Mouse (Mus musculus) heart, adult 2 months (tissue): Measurements from ENCODE around the gene Ckb. TPM values are rescaled to one million over a fixed set of nuclear protein-coding genes. Genes with fewer than 3 reads are reported as not detected.

Experiments used
- DNase-seq, 2 experiments: peaks; one replicate each; pipeline ENCODE4 v3.0.0; 2021
- H3K27ac ChIP-seq: fragments of 200-600 bp; 2 replicates; pipeline ENCODE4 v1.8.1; 2022
- H3K27me3 ChIP-seq: fragments of 200-500 bp; 2 replicates; pipeline ENCODE4 v1.6.1; 2012; ENCODE audit warnings: mild to moderate bottlenecking, low read length, inconsistent platforms, mixed read lengths; ENCODE audit not compliant: control insufficient read depth, insufficient read depth
- H3K36me3 ChIP-seq: fragments of 200-500 bp; 2 replicates; pipeline ENCODE4 v1.6.1; 2012; ENCODE audit warnings: low read length, inconsistent platforms; ENCODE audit not compliant: control insufficient read depth, insufficient read depth
- H3K4me1 ChIP-seq: fragments of 200-500 bp; 2 replicates; pipeline ENCODE4 v1.6.1; 2011; ENCODE audit warnings: low read length; ENCODE audit not compliant: control insufficient read depth, insufficient read depth
- H3K4me3 ChIP-seq: fragments of 200-600 bp; 2 replicates; pipeline ENCODE4 v1.8.1; 2022
- H3K79me2 ChIP-seq: fragments of 200-500 bp; replicated peaks from 2 replicates; pipeline ENCODE4 v1.6.1; 2012; ENCODE audit warnings: mild to moderate bottlenecking, inconsistent platforms, low read length, moderate library complexity, mixed read lengths; ENCODE audit not compliant: control insufficient read depth, insufficient read depth
- H3K9ac ChIP-seq: fragments of 200-500 bp; 2 replicates; pipeline ENCODE4 v1.6.1; 2012; ENCODE audit warnings: low read depth, mild to moderate bottlenecking, control low read depth, inconsistent platforms, low read length, mixed read lengths
- CTCF ChIP-seq: fragments of 200-600 bp; IDR thresholded peaks from 2 replicates; pipeline ENCODE4 v1.8.1; 2022; ENCODE audit warnings: antibody characterized with exemption, mild to moderate bottlenecking, moderate library complexity
- EP300 ChIP-seq: fragments of 200-500 bp; IDR thresholded peaks from 2 replicates; pipeline ENCODE4 v1.6.1; 2011; ENCODE audit warnings: low read depth, low read length, control low read depth; ENCODE audit not compliant: insufficient read depth
- POLR2A ChIP-seq: fragments of 200-500 bp; IDR thresholded peaks from 2 replicates; pipeline ENCODE4 v1.6.1; 2011; ENCODE audit warnings: mild to moderate bottlenecking, low read depth, low read length, control low read depth; ENCODE audit not compliant: insufficient read depth
- WGBS: fragments of 180-500 bp; shearing (Covaris S2); methylation state at CpG from one replicate; pipeline ENCODE4 v1.1.7; 2018; 5-methylcytosine and 5-hydroxymethylcytosine counted together
- intact Hi-C: fragments of 180-260 bp; cut with DNase I; formaldehyde crosslinking; loops from one replicate; pipeline ENCODE4 v1.15.1; 2025
- polyA plus RNA-seq: library from polyadenylated mRNA; depleted of rRNA; stranded (reverse); fragments of >200 nt; gene quantifications from 2 replicates; pipeline ENCODE4 v1.2.3, GENCODE M21; 2012
- total RNA-seq, 2 experiments: library from RNA; stranded (reverse); gene quantifications; 2 replicates each; pipeline ENCODE4 v1.2.3; 2021

The Ckb gene
- total and polyA plus RNA-seq, 3 experiments: 65.3 to 120 (median 81.4) TPM

DNA sequence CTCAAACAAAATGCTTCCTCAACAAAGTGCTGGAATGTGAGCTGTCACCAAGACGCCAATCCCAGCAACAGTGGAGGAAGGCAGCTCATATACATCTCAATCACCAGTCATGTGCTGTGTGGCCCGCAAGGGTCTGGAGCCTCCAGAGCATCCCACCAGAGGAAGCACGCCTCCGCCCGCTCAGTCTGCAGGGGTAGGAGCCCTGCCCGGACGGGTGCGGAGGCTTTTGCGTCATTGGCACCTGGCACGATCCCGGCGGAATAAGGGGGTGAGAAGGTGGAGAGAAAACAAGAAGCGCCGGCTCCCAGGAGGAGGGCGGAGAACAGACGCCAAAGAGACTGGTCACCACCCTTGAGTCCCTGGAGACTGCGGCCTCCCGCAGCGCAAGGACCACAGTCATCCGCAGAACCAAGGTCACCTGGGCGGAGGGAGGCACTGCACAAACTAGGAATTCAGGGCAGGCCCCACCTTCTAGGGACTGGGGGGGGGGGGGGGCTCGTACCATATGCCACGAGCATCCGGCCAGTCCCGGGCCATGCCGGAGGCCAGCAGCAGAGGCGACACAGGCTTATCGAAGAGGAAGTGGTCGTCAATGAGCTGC, 1.7 kb downstream of the Ckb start:
- peak overlapping the region; percentile 67 for H3K4me3 ChIP-seq
- no peaks in the 10 kb centered on the region for H3K36me3 ChIP-seq
- peak overlapping the region; percentile 79 for H3K9ac ChIP-seq
- H3K4me1 ChIP-seq: peaks cover 12% of the 10 kb centered on the region
- H3K27ac ChIP-seq: peak overlapping the region; percentile 99
- H3K79me2 ChIP-seq: no peaks in the 10 kb centered on the region
- intact Hi-C loops: no loop called here
- TF ChIP-seq POLR2A: no peak
- no peak for TF ChIP-seq EP300
- TF ChIP-seq CTCF: no peak
- DNase-seq: peak in 1 of 2 experiments; percentile 58
- no peaks in the 10 kb centered on the region for H3K27me3 ChIP-seq
- WGBS: 29% methylated on average over 28 of the region's 29 CpGs

DNA sequence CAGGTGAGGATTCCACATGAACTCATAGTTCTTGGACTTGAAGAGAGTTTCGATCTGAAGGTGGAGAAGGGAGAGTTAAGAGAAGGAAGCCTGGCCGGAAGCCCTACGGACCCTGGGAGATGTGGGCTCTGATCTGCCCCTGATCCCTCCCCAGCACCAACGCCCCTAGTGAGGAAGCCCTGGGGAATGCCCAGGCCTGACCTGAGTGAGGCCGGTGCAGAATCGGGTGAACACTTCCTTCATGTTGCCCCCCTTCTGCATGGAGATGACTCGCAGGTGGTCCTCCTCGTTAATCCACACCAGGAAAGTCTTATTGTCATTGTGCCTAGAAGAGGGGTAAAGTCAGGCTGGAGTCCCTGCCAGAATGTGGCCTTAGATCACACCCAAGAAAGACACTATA, 2.2 kb downstream of the Ckb start:
- Histone ChIP-seq H3K4me3 (no peak overlapping the region), H3K27ac (peak overlapping the region; percentile 99; the same call in 1 of the 2 replicates), H3K27me3 (no peaks in the 10 kb centered on the region), H3K4me1 (peaks cover 13% of the 10 kb centered on the region), H3K9ac (no peak overlapping the region), H3K79me2 (no peaks in the 10 kb centered on the region), H3K36me3 (no peaks in the 10 kb centered on the region)
- WGBS: 68% methylated on average over 8 of the region's 8 CpGs
- no peak for TF ChIP-seq EP300
- no peak for TF ChIP-seq CTCF
- no peak for TF ChIP-seq POLR2A
- no peak for DNase-seq
- intact Hi-C loops: loop anchor here (2.0 kb wide), 1 partner anchor 277 kb away; no protein-coding TSS in a partner anchor

DNA sequence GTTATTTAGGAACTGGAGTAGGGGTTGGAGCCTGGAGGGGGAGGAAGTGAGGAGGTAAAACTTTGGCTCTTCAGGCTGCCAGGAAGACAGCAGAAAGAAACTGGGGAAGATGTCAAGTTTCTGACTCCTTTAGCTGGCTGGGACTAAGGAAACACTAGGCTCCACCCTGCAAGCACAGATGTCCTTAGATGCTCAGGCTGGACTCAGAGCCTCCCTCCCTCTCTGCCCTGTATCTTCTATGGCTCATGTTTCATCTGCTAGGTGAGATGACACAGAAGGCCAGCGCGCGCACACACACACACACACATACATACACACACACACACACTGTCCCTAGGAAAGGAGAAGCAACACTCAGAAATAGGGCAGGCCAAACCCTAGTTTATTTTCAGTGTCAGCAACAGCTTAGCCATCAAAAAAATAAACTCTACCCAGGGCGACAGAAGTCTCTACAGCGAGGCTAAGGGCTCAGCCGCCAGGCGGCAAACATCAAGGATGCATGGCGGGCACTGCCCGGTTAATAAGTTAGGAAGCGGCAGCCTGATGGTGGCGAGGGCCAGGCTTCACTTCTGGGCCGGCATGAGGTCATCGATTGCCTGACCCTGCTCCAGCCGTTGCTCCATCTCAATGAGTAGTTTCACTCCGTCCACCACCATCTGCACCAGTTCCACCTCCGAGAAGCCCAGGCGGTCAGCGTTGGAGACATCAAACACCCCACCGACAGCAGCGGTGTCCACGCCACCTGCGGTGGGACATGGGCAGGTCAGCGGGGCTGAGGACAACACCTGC, 2.9 kb downstream of the Ckb start:
- no peaks in the 10 kb centered on the region for H3K36me3 ChIP-seq
- no peaks in the 10 kb centered on the region for H3K27me3 ChIP-seq
- H3K4me1 ChIP-seq: peaks cover 14% of the 10 kb centered on the region
- H3K79me2 ChIP-seq: no peaks in the 10 kb centered on the region
- TF ChIP-seq CTCF: no peak
- TF ChIP-seq EP300: 0 out of 2 replicates have a peak, but pooled peaks have one; percentile 61
- no peak for TF ChIP-seq POLR2A
- peak; percentile 63 to 72 for DNase-seq
- no peak overlapping the region for H3K4me3 ChIP-seq
- H3K27ac ChIP-seq: peak overlapping the region; percentile 99
- WGBS: 63% methylated on average over 23 of the region's 23 CpGs
- no peak overlapping the region for H3K9ac ChIP-seq
- intact Hi-C loops: loop anchor here (1.0 to 2.0 kb wide), 3 partner anchors 27 to 278 kb away; no protein-coding TSS in a partner anchor

DNA sequence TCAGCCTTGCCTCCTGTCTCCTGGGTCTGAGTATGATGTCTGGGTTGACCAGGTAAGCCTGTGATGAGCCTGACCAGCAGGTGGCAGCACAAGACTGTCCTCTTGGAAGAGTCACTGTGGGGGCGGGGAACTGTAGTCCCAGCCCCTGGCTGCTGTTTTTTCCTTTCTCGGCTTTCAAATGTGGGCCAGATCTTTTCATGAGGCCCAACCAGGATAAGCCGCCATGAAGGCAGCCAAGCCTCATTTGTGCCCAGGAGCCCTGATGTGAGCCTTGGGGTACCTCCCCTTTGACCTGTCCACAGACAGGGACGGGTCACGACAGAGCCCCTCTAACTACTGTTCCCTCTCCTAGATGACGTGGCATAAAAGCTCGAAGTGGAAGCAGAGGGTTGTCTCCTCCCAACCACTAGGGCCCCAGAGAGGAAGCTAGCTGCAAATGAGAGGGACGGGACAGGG, 3.7 kb downstream of the Ckb start:
- Histone ChIP-seq H3K9ac (peak overlapping the region; percentile 52), H3K27me3 (no peaks in the 10 kb centered on the region), H3K79me2 (no peaks in the 10 kb centered on the region), H3K4me3 (no peak overlapping the region; the same call in 1 of the 2 replicates), H3K4me1 (peaks cover 14% of the 10 kb centered on the region), H3K36me3 (no peaks in the 10 kb centered on the region), H3K27ac (peak overlapping the region; percentile 99)
- under 1% methylated on average over 8 of the region's 8 CpGs for WGBS
- TF ChIP-seq EP300 (peak; percentile 100), POLR2A (0 out of 2 replicates have a peak, but pooled peaks have one; percentile 27), CTCF (peak; percentile 92)
- DNase-seq: peak; percentile 93 to 97
- intact Hi-C loops: loop anchor here (1.0 to 2.0 kb wide), 3 partner anchors 28 to 278 kb away; no protein-coding TSS in a partner anchor

DNA sequence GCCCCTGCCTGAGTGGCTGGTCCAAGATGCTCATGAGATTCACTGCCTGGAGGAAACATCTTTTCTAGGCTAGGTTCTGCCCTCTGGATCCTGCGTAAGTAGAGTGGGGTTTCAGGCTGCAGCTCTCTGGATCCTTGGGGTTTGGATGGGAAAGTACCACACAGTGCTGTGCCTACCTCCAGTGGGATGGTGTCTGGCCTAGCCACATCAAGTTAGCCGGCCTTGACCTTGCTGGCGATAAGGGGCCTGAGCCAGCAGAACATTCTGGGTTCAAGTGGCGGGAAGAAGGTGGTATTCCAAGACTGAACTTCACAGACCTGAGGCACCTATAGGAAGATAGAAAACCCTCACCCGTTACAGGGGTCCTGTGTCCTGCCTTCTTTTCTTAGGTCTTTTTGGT, 4.7 kb downstream of the Ckb start:
- no peak overlapping the region for H3K9ac ChIP-seq
- H3K36me3 ChIP-seq: no peaks in the 10 kb centered on the region
- no peaks in the 10 kb centered on the region for H3K79me2 ChIP-seq
- intact Hi-C loops: no loop called here
- H3K4me1 ChIP-seq: peaks cover 13% of the 10 kb centered on the region
- DNase-seq: no peak
- H3K27ac ChIP-seq: no peak overlapping the region
- WGBS: 90% methylated on average over 5 of the region's 5 CpGs
- TF ChIP-seq POLR2A: no peak
- no peak for TF ChIP-seq CTCF
- no peak for TF ChIP-seq EP300
- no peaks in the 10 kb centered on the region for H3K27me3 ChIP-seq
- no peak overlapping the region for H3K4me3 ChIP-seq

DNA sequence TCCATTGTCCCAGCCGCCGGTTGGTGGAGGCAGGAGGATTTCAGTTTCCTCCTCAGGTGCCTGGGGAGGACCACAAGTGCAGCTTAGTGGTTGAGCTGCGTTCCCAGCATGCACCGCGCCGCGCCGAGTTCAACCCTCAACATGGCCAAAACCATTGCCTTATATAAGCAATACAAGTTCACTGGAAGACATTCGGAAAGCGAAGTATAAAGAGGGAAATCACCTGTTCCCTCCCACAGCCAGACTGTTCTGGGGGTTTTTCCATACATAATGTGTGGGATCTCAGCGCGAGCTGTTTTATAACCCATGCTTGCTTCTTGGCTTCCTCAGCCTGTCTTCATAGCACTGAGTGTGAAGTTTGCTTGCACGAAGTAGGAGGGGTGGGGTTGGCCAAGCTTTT, 5.8 kb downstream of the Ckb start:
- H3K79me2 ChIP-seq: no peaks in the 10 kb centered on the region
- 83% methylated on average over 13 of the region's 13 CpGs for WGBS
- no peak overlapping the region for H3K27ac ChIP-seq
- H3K4me1 ChIP-seq: peaks cover 11% of the 10 kb centered on the region
- DNase-seq: no peak
- no peaks in the 10 kb centered on the region for H3K36me3 ChIP-seq
- H3K9ac ChIP-seq: no peak overlapping the region
- no peak for TF ChIP-seq CTCF
- TF ChIP-seq POLR2A: no peak
- TF ChIP-seq EP300: no peak
- H3K27me3 ChIP-seq: no peaks in the 10 kb centered on the region
- H3K4me3 ChIP-seq: no peak overlapping the region
- intact Hi-C loops: no loop called here
